Mouse (Mus musculus) midbrain, embryonic 10.5 days (tissue): ENCODE measurements at regions not wholly inside any gene's neighbourhood (a gene's known extent, or its start where the extent isn't known, plus 50 kb on each side); places are given as distances from the start of the nearest gene placed in this dataset.

ENCODE experiments used
- DNase-seq: peaks from one replicate; pipeline ENCODE4 v3.0.0-alpha.2; 2017; ENCODE audit warnings: low spot score
- H3K27ac ChIP-seq: fragments of 300-500 bp; sonication (generic); replicated peaks from 2 replicates; pipeline ENCODE4 v1.5.1; 2016; ENCODE audit warnings: mild to moderate bottlenecking
- H3K27me3 ChIP-seq: fragments of 300-500 bp; sonication (generic); 2 replicates; pipeline ENCODE4 v1.6.1; 2016; ENCODE audit warnings: low read depth, mild to moderate bottlenecking; ENCODE audit not compliant: poor library complexity, severe bottlenecking
- H3K36me3 ChIP-seq: fragments of 300-500 bp; sonication (generic); 2 replicates; pipeline ENCODE4 v1.6.1; 2016; ENCODE audit warnings: mild to moderate bottlenecking, moderate library complexity
- H3K4me1 ChIP-seq: fragments of 300-500 bp; sonication (generic); 2 replicates; pipeline ENCODE4 v1.6.1; 2016
- H3K4me3 ChIP-seq: fragments of 300-500 bp; sonication (generic); 2 replicates; pipeline ENCODE4 v1.5.1; 2016; ENCODE audit warnings: mild to moderate bottlenecking, moderate library complexity
- H3K9me3 ChIP-seq: fragments of 300-500 bp; sonication (generic); replicated peaks from 2 replicates; pipeline ENCODE4 v1.6.1; 2016; ENCODE audit warnings: mild to moderate bottlenecking
- WGBS: fragments of 180-500 bp; shearing (Covaris S2); methylation state at CpG from one replicate; pipeline ENCODE4 v1.1.7; 2016; 5-methylcytosine and 5-hydroxymethylcytosine counted together

DNA sequence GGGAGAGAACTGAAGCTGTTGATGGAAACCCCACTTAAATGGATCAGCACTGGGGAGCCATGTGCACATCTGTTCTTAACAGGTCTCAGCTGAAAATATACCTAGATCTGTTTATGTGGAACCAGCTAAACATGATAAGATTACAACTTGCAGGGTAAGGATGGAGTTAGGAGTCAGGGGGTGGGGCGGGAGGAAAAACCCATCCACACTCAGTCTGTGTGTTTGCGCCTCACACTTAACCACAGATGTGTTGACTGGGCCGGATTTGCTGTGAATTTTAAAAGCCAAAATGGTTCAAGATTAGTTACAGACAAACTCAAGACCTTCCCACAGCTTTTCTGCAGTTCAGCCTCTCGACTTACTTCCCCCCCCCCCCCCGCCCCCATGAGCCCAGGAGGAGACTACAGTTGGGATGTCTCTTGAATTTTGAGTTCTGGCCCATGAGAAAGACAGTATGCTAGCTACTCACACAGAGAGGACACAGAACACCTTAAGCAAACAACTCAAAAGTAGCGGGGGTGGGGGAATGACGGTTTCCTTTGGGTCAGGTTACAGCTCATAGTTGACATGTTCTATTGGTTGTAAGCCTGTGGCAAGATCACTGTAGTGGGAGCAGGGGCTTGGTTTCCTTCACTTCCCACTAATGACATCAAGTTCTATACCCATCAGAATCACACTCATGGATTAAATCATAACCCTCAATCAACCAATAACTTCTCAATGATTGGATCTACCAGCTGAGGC is 209.1 kb downstream of the Bcl2l11 start:
- 74% methylated on average over 7 of the region's 7 CpGs for WGBS
- Histone ChIP-seq H3K36me3 (no peaks in the 10 kb centered on the region), H3K27me3 (peaks cover 9% of the 10 kb centered on the region; the same call in 1 of the 2 replicates), H3K9me3 (no peaks in the 10 kb centered on the region), H3K4me1 (peaks cover 28% of the 10 kb centered on the region), H3K4me3 (no peak overlapping the region), H3K27ac (no peak overlapping the region)
- no peak for DNase-seq

DNA sequence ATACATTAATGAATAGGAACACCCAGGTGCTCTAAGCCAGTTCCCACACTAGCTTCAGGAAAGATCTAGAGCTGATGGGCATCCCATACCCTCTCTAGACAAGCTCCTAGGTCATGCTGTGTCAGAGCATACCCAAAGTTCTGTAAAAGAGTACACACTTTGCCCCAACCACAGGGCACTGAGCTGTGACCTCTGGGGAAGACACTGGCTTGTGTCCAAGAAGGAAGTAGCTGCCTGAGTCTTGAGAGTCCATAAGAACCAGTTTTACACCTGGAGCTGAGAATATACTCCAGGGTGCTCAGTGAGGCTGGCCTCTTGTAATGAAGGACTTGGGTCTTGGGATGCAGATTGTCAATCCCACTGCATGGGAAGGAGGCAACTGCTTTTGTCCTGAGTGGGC is 211.4 kb downstream of the Bcl2l11 start:
- H3K4me1 ChIP-seq, result peaks cover 25% of the 10 kb centered on the region
- H3K36me3 ChIP-seq, result no peaks in the 10 kb centered on the region
- peaks cover 9% of the 10 kb centered on the region; the same call in 1 of the 2 replicates for H3K27me3 ChIP-seq
- no peak overlapping the region for H3K4me3 ChIP-seq
- H3K9me3 ChIP-seq, result no peaks in the 10 kb centered on the region
- 0 out of 2 replicates have a peak overlapping the region, but pooled peaks have one; percentile 17 for H3K27ac ChIP-seq
- DNase-seq, result no peak

DNA sequence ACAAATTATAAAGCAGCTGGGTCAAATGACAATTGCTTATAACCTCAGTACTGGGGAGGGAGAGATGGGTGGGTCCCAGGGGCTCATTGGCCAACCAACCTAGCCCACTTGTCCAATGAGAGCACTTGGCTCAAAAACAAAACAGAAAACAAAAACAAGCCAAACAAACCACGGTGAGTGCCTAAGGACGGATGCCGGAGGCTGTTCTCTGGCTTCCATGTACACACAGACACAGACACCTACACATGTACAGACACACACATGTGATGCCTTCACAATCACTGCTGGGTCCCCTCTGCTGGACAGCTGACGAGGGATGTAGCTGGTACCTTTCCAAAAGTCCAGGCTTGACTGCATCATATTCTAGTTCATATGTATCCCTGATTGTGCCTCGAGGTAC is 212.0 kb downstream of the Bcl2l11 start:
- 90% methylated on average over 5 of the region's 5 CpGs for WGBS
- no peaks in the 10 kb centered on the region for H3K9me3 ChIP-seq
- peaks cover 5% of the 10 kb centered on the region; the same call in 1 of the 2 replicates for H3K27me3 ChIP-seq
- H3K4me1 ChIP-seq, result peaks cover 24% of the 10 kb centered on the region
- H3K4me3 ChIP-seq, result no peak overlapping the region
- DNase-seq, result no peak
- no peaks in the 10 kb centered on the region for H3K36me3 ChIP-seq
- no peak overlapping the region for H3K27ac ChIP-seq

DNA sequence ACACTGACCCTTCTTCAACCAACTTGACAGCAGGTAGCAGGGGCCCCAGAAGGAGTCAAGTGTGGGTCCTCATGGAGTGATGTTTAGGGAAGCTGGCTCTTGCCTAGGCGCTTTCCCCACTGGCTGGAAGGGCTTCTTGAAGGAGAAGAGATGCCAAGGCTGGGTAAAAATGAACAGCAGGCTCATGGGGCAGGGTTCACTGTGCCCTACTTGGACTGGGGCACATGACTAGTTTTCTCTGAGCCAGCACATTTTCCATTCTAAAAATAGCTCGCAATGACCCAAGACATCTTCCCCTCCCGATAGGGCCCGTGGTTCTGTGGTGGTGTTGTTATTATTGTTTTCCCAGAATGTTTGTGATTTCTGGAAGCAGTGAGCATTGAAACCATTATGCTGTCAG is 212.6 kb downstream of the Bcl2l11 start:
- Histone ChIP-seq H3K27me3 (no peaks in the 10 kb centered on the region), H3K27ac (no peak overlapping the region), H3K36me3 (no peaks in the 10 kb centered on the region), H3K4me1 (peaks cover 20% of the 10 kb centered on the region), H3K4me3 (no peak overlapping the region), H3K9me3 (no peaks in the 10 kb centered on the region)
- DNase-seq, result no peak
- WGBS, result 89% methylated on average over 4 of the region's 4 CpGs

DNA sequence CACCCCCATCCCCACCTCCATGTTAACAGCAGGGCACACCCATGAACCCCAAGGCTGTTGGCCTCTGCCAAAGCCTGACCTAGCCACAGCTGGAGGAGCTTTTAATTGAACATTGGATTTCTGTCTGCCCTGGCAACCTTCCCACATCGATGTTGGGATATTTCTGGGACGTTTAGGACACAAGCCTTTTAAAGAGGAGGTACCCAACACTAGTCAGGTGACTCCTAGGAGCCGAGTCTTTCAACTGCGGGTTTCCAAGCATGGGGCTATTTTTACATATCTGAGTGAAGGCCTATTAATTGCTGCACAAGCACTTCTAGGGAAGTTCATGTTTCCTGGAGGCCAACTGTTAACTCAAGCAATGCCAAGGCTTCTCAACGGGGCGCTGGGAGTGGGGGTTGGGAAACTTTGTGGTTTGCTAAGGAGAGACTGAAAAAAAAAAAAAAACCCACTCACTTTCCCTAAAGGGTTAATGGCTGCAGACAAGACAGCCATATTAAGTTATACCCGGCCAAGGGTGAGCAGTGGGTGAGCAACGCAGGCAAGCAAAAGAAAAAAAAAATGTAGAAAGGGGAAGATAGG is 213.3 kb downstream of the Bcl2l11 start:
- no peak for DNase-seq
- WGBS, result 42% methylated on average over 8 of the region's 8 CpGs
- H3K27me3 ChIP-seq, result no peaks in the 10 kb centered on the region
- H3K9me3 ChIP-seq, result no peaks in the 10 kb centered on the region
- H3K4me1 ChIP-seq, result peaks cover 20% of the 10 kb centered on the region
- peak overlapping the region; percentile 74; the same call in 1 of the 2 replicates for H3K27ac ChIP-seq
- no peaks in the 10 kb centered on the region for H3K36me3 ChIP-seq
- no peak overlapping the region for H3K4me3 ChIP-seq

DNA sequence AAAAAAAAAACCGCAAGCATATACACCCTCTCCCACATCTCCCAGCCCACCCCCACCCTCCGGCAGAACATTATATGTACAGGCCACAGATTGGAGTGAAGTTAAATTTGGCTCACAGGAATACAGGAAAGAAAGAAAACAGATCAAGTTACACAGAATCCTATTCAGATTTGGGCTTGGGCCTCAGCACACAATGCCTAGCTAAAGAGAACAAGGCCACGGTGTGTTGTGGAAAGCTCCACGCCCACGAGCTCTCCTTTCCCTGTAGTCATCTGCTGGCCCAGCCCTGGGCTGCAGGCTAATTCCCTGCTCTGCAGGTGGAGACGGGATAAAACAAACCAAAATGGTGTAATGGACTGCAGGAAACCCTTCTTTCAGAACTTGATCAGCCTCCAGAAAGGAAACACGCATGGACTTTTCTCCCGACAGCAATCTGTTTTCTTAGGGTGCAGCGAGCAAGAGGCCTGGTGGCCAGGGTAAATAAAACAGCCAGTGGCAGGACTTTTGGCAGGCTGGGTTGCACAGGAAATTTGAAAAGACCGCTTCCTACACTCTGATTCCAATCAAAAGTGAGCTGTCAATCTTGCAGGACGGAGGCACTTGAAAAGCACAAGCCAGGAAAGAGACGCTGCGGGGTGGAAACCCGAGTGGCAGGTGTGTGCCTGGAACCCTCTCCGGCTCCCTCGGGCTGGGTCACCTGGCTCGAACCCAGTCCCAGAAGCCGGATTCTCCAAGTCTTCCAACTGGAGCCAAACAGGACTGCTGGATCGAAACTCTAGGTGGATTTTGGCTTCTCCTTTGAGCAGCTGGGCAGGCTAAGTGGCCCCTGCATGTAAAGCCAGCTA is 214.0 kb downstream of the Bcl2l11 start:
- peak; percentile 26 for DNase-seq
- H3K27ac ChIP-seq, result peak overlapping the region; percentile 74
- no peak overlapping the region for H3K4me3 ChIP-seq
- no peaks in the 10 kb centered on the region for H3K27me3 ChIP-seq
- H3K36me3 ChIP-seq, result no peaks in the 10 kb centered on the region
- H3K9me3 ChIP-seq, result no peaks in the 10 kb centered on the region
- H3K4me1 ChIP-seq, result peaks cover 20% of the 10 kb centered on the region
- 50% methylated on average over 19 of the region's 19 CpGs for WGBS

DNA sequence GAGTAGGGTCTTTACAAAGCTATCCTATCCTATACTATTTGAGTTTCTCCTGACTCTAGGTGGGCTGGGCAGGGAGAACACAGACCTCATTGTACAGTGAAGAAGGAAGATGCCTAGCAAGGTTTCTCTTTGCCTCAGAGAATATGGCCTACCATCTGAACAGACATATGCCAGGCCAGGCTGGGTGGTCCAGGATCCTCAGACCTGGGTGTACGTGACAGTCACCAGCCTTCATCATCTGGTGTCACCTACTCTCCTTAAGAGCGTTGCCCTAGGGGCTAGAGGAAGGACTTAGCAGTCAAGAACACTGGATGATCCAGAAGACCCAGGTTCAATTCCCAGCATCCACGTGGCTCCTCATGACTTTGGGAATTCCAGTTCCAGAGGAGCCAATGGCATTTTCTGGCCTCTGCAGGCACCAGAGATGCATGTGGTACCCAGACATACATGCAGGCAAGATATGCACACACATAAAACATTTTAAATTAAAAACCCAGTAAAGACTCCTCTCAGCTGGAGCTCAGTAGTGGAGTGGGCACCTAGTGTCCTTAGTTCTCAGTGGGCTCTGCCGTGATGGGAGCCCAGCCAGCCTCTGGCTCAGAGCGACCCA is 214.9 kb downstream of the Bcl2l11 start:
- DNase-seq, result no peak
- WGBS, result 92% methylated on average over 5 of the region's 5 CpGs

DNA sequence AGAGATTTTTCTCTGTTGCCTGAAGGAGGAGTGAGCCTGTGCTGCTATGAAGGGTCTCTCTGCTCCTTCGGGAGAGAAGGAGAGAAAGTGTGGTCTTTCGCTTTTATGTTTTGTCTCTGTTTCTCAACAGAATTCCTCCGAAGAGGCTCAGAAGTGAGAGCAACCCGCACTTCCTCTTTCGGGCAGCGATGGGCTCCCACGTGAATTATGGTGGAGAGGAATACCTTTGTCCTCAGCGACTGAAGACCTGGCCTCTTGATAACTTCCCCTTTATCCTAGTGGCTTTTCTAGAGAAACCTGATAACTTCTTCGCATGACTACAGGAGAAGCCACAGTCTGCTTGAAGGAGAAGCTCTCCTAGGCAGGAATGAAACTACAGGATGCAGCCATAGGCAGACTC is 216.4 kb downstream of the Bcl2l11 start:
- no peak for DNase-seq
- no peak overlapping the region for H3K4me3 ChIP-seq
- H3K36me3 ChIP-seq, result no peaks in the 10 kb centered on the region
- H3K4me1 ChIP-seq, result peaks cover 20% of the 10 kb centered on the region
- H3K9me3 ChIP-seq, result no peaks in the 10 kb centered on the region
- no peak overlapping the region for H3K27ac ChIP-seq
- 83% methylated on average over 9 of the region's 9 CpGs for WGBS
- H3K27me3 ChIP-seq, result no peaks in the 10 kb centered on the region

More for the DNA sequence above, 214.9 kb downstream of the Bcl2l11 start:
- no peaks in the 10 kb centered on the region for H3K27me3 ChIP-seq
- peaks cover 20% of the 10 kb centered on the region for H3K4me1 ChIP-seq
- no peaks in the 10 kb centered on the region for H3K9me3 ChIP-seq
- no peak overlapping the region for H3K4me3 ChIP-seq
- no peak overlapping the region for H3K27ac ChIP-seq
- H3K36me3 ChIP-seq, result no peaks in the 10 kb centered on the region

DNA sequence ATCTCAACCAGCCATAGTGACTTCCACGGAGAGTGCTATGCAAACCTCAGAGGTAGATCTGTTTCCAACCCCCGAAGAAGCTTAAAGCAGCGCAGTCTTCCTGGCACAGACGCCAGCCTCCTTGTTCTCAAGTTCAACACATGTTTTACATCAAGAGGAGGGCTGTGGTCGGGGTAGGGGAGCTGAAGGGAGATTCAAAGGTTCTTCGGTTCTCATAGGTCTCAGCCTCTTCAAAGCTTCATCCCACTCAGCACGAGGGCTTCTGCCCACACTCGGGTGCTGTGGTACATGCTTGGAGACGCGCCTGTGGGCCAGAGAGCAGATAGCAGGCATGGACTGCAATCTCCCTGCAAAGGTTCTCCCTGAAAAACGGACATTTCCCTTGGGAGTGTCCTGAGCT is 219.7 kb downstream of the Bcl2l11 start:
- H3K4me3 ChIP-seq, result no peak overlapping the region
- no peak for DNase-seq
- peaks cover under 1% of the 10 kb centered on the region; the same call in 1 of the 2 replicates for H3K4me1 ChIP-seq
- H3K9me3 ChIP-seq, result no peaks in the 10 kb centered on the region
- H3K27me3 ChIP-seq, result no peaks in the 10 kb centered on the region
- WGBS, result 76% methylated on average over 11 of the region's 11 CpGs
- H3K27ac ChIP-seq, result no peak overlapping the region
- H3K36me3 ChIP-seq, result no peaks in the 10 kb centered on the region

DNA sequence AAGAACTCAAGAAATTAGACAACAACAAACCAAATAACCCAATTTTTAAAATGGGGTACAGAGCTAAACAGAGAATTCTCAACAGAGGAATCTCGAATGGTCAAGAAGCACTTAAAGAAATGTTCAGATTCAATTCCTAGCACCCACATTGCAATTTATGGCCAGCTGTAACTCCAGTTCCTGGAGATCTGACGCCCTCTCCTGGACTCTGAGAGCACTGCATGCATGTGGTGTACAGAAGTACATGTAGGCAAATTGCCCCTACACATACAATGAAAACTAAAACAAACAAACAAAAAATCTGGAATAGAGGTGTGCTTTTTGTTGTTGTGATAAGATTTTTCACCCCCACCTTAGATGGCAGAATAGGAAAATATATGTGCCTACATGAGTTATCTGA is 222.7 kb downstream of the Bcl2l11 start:
- Histone ChIP-seq H3K4me3 (no peak overlapping the region), H3K27ac (no peak overlapping the region), H3K9me3 (no peaks in the 10 kb centered on the region), H3K36me3 (no peaks in the 10 kb centered on the region), H3K4me1 (no peaks in the 10 kb centered on the region), H3K27me3 (no peaks in the 10 kb centered on the region)
- no peak for DNase-seq
- WGBS, result 72% methylated on average over 2 of the region's 2 CpGs

DNA sequence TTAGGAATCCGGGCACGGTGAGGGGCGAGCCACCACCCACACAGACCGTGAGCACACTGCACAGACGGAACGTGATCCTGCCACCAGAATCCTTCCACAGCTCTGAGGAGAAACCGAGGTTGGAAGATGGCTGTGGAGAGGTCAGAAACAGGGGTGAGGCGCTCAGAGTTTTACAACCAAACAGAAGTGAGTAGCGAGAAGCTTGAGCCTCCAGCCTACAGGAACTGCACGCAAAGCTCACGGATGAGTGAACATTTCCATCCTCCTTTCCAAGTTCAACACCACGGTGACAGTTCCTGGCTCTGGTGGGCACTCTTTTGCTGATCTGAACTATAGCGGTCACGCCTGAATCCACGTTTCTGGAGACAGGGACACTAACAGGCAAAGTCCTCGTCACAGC is 225.6 kb downstream of the Bcl2l11 start:
- no peak for DNase-seq
- no peaks in the 10 kb centered on the region for H3K9me3 ChIP-seq
- WGBS, result 93% methylated on average over 16 of the region's 16 CpGs
- no peak overlapping the region for H3K4me3 ChIP-seq
- no peaks in the 10 kb centered on the region for H3K27me3 ChIP-seq
- no peaks in the 10 kb centered on the region for H3K4me1 ChIP-seq
- H3K27ac ChIP-seq, result no peak overlapping the region
- no peaks in the 10 kb centered on the region for H3K36me3 ChIP-seq

DNA sequence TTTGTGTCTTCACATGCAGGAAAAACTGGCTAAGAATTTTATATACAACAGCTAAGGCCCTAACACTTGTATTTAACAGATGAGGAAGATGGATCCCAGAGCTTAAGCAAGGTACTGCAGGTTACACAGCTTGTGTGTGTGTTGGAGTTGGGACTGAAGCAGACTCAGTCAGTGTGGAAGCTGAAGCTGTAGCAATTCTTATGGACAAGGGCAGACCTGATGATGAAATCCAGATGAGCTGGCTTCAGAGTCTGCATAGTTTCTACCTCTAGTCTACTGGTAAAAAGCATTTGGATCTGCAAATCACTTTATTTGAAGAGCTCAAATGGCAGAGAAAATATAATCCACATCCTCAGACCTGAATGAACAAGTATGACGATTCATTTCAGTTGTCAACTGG is 226.7 kb downstream of the Bcl2l11 start:
- Histone ChIP-seq H3K27me3 (no peaks in the 10 kb centered on the region), H3K4me1 (no peaks in the 10 kb centered on the region), H3K36me3 (no peaks in the 10 kb centered on the region), H3K9me3 (no peaks in the 10 kb centered on the region), H3K27ac (no peak overlapping the region), H3K4me3 (no peak overlapping the region)
- DNase-seq, result no peak
- WGBS, result 87% methylated on average over 1 of the region's 1 CpGs
